Mouse (Mus musculus) small intestine, adult 2 months (tissue): ENCODE results near the gene Tdrd3.

ENCODE experiments used
- CTCF ChIP-seq: fragments of 200-500 bp; IDR thresholded peaks from 2 replicates; pipeline ENCODE4 v1.5.1; 2012; ENCODE audit warnings: low read depth, mild to moderate bottlenecking, control low read depth, inconsistent platforms, low read length, moderate library complexity, mixed read lengths; ENCODE audit not compliant: insufficient replicate concordance, insufficient read length; ENCODE audit errors: extremely low read depth
- POLR2A ChIP-seq: fragments of 200-500 bp; IDR thresholded peaks from 2 replicates; pipeline ENCODE4 v1.6.1; 2012; ENCODE audit warnings: low read depth, mild to moderate bottlenecking, control low read depth, inconsistent platforms, low read length, moderate library complexity

DNA sequence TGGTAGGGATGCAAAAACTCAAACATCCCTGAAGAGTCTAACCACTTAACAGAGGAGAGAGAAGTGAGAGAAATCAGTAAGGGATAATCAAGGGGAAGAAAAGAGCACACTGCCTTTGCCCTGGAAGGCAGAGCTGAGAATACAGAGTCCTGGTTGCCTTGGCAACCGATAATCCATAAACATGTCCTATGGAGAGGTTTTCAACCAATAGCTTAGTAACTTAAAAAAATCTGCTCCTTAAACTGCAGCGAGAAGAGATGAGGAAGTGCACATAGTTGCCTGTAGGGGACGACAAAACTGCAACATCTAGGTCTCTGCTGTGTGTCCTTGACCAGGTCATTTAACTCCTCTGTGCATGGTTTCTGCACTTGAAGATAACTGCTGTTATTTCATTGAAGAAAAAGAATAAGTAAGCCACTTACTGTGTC lies 150.6 kb downstream of the Tdrd3 start:
- TF ChIP-seq POLR2A (no peak), CTCF (no peak)
